Mouse (Mus musculus): ENCODE results near the gene Lrrc19.
"Not testable (repeated sequence)": the region's sequence is repeated elsewhere in the genome, so short reads cannot be mapped to it uniquely, and the experiment has no call there.

The Lrrc19 gene

DNA sequence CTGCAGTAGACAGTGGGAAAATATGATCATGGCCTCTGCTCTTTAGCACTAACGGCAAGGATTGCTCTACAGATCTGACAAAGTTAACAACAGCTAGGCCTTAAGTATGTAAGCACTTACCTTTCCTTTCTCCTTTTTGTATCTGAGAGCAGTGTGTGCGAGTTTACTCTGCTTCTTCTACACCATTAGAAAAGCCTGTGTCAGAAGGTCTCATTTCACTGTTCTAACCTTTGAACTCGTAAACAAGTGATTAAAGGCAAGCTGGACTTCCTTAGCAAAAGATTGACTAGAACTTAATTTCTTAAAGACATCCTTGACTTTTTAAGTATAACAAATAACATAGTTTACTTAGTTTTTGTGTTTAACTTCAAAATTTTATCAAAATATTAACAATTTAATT lies at the start of gene Lrrc19:
Gene Lrrc19 (minus strand): TSS at position 225 of the 400 bp plus-strand sequence.
- no peak for DNase-seq

DNA sequence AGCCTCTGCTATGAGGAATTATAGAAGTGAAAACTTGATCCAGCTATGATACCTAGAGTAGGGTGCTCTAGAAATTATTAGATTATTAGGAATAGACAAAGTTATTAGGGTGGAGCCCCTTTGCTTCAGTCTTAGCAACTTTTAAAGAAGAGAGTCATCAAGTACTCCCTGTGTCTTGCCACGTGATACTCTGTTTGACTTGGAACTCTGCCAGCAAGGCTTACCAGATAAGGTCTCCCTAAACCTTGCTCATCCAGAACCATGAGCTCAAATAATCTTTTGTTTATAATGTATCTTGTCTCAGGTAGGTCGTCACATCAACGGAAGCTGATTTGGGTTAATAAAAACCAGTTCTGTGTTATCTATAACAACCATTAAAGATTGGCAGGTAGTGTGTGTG lies 46.4 kb upstream of the Lrrc19 start:
- DNase-seq: no peak

DNA sequence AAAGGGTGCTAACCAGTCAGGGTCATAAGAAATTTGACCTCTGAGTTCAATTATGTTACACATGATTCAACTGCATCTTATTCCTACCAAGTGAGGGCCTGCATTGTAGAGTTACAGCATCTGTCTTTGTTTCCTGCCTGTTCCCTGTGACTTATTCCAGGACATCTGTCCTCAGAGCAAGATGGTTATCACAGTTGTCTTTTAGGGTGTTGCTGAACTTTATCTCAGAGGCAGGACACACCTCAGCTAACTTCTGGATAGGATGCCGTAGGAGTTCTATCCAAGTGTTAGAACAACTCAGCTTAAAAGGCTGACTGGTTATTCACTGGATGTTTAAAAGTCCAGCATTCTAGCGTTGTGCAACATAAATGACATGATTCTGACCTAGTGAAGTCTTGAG lies 42.2 kb upstream of the Lrrc19 start:
- no peak for DNase-seq

DNA sequence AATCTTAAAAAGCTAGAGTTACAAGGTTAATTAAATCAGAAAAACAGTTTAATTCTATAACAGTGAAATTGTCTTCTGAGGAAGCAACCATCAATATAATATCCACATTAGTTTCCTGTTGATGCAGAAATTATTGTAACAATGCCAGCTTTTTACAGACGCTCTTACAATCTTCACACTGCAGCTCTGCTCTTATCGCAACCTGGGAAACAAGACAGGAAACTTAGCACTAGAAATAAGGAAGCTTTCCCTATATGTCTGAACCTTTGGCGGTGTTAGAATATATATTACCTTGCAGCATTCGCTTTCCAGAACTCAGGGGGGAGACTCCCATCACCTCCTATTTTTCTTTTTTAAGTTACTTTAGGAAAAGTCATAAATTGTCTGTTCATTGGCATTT lies 41.1 kb upstream of the Lrrc19 start:
- no peak for DNase-seq

DNA sequence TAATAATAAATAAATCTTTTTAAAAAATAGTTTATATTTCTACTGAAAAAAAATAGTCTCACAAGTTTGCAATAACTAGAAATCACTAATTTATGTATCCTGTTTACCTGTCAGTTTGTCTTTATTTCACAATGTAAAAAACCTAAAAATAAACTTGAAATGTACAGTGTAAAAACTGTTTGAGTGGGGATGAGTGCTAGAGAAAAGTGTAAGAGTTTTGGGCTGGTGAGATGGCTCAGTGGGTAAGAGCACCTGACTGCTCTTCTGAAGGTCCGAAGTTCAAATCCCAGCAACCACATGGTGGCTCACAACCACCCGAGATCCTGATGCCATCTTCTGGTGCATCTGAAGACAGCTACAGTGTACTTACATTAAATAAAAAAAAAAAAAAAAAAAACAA lies 39.9 kb upstream of the Lrrc19 start:
- not testable (repeated sequence) for DNase-seq

DNA sequence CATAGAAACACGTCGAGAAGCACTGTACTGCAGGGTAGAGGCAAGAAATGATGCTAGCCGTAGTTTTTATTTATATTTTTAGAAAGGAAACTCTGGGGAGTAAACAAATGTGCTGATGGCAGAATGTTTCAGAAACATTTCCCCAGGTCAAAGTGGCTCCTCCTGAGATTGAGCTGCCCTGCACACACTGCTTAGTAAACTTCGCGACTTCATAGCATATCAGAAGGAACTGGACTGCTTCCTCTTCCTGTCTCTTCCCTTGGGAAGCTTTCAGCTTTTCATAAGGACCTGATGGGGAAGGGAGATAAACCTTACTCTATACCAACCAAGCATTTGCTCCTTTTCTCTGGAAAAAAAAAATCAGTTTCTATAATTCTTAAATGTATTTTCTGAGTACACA lies 33.4 kb upstream of the Lrrc19 start:
- no peak for DNase-seq

DNA sequence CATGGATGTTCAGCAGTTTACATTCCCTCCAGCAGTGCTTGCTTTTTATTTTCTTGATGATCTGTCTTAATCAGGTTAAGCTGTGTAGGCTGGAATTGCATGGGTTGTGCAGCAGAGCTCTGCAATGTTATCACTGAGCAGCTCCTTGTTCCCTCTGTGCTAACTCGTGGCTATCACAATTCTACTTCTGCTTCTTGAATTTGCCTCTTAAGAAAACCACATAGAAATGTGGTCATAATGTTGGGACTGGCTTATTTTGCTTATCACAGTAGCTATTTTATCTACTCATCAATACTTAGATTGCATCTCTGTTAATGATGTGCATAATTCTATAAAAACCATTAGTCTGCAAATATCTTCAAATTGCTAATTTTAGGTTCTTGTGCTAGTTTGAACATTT lies 32.1 kb upstream of the Lrrc19 start:
- DNase-seq: no peak

DNA sequence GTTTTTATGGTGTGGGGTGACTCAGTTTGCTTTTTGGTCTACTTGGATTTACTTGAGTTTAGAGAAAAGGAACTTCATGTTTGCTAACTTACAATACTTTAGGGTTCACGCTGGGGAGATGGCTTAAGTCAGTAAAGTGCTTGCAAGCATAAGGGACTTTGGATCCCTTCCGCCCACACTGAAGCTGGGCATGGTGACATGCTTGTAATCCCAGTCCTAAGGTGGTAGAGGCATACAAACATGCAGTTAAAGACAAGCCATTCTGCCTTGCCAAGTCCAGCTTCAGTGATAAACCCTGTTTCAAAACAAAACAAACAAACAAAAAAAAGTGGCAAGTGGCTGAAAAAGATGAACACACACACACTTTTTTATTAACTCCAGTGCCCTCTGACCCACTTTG lies 31.2 kb upstream of the Lrrc19 start:
- DNase-seq: no peak

DNA sequence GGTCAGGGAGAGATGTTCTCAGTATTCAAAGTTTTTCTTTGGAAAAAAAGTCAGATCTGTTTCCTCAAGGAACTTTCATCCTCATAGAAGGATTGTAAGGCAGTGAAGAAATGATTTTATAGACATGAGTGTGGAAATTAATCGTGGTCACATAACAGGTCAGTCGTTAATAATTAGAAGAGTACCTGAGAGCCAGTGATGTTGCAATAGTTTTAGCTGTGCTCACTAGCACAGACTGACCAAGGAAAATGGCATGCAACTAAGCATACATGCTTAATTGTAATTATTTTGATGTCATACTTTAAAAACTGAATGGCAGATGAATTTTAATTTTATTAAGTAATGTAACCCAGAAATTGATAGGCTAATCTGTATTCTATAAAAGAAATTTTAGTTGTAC lies 30.7 kb upstream of the Lrrc19 start:
- DNase-seq: no peak

DNA sequence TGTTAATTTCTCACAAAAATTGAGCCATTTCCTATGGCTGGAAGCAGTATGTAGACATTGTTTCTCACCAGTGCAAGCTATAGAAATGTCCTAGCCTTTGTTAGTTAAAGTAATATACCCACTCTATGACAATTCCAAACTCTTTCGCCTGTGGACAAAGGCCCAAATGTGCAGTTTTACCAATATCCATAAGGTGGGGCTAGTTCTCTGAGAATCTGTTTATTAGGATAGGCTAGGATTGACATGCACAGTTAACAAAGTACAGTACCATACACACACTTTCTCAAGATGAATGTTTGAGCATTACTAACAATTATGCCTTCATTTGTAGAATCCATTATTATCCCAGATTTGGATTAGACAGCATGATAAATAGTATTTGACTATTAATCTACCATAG lies 19.8 kb upstream of the Lrrc19 start:
- no peak for DNase-seq

DNA sequence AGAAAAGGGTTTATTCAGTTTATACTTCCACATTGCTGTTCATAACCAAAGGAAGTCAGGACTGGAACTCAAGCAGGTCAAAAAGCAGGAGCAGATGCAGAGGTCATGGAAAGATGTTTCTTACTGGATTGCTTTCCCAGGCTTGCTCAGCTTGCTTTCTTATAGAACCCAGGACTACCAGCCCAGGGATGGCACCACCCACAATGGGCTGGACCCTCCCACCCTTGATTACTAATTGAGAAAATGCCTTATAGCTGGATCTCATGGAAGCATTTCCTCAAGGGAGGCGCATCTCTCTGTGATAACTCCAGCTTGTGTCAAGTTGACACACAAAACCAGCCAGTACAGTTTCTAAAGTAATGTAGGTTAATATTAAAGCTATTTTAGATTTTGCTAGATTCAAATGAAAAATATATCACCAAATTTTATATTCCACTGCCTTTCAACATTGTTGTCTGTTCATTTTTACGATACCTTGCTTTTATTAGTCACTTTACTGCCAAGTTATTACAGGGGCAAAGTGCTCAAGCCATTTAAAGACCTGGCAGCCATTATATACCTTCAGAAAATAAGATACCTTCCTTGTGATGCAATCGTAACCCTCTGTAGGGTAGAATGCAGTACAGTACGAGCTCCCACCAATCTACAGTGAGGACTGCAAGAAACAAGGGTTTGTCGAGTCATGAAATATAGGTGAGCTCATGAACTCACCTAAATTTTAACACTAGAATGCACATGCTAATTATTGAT lies 657 bp upstream of the Lrrc19 start:
- DNase-seq: not testable (repeated sequence)

DNA sequence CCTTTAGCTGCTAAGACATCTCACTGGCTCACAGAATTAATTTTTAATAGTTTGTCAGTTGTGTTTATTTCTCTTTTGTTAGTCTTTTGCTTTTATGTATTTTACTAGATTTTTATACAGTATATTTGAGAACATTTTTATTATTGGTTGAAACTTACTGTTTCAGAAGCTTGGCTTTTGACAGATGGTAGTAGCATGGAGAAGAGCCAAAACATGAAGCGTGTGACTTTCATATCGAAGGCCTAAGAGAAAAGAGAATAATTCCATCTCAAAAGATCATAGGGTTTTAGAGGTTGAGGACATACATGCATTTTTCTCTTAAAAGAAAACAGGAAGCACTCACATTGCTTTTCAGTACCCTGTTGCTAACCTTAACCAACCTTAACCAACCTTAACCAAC lies 6.8 kb downstream of the Lrrc19 start:
- DNase-seq: no peak

DNA sequence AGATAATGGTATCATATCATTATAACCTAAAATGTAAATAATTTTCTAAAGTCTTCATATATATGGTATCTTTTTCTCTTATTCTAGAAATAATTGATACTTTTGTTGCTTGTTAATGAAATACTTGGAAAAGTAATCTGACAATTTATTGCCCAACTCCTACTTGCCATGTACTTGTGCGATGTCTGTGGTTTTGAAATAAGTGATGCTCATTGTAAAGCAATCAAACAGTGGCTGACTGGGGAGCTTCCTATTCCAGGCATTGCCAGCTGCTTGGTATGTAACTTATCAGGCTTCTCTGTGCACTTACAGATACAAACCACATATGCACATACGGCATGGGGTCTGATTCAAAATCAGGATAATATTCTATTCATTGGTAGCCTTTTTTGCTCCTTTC lies 29.9 kb downstream of the Lrrc19 start:
- no peak for DNase-seq

DNA sequence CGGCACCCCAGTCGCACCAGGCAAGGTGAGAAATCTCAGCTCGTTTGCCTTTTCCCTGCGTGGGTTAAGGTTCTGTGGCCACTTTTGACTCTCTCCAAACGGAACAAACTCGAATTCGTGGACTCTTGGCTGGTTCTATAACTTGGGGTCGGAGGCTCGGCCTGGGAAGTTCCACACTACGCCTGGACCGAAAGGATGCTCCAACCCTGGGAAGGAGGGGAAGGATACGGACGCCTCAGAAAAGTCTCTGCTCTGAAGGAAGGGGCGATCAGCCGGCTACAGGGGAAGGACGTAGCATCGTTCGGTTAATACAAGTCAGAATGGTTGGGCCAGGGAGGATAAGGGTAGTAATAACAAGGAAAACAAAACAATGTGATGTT lies 35.3 kb downstream of the Lrrc19 start:
- no peak for DNase-seq

DNA sequence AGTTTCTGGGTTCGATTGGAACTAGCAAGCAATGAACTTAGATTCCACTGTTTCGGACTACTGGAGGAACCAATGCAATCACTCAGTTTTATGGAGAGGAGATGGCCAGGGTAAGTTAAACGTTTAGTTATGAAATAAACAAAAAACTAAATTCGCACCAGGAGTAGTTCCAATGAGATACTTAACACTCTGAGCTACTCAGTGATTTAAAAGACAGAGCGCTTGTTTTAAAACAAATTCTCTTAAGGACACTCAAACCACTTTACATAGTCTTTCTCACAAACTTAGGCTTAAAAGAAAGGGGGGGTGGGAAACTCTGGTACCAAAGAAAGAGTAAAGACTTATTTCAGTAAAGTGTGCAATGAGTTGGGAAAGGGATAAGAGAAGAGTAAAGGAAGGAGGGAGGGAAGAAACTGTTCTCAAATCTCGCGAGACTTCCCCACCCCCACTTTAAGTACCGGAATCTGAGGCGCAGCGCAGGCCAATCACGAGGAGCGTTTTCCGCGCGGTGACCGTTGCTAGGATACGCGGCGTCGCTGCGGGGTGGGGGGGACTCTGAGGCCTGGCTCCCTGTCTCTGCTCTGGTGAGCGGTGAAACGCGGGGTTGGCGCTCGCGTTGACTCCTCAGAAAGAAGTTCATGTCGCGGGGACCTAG lies 35.8 kb downstream of the Lrrc19 start, which contains the start of gene Ift74:
Gene Ift74 (plus strand): TSS at position 520 of the 655 bp plus-strand sequence.
- peak; percentile 89 to 91 for DNase-seq

DNA sequence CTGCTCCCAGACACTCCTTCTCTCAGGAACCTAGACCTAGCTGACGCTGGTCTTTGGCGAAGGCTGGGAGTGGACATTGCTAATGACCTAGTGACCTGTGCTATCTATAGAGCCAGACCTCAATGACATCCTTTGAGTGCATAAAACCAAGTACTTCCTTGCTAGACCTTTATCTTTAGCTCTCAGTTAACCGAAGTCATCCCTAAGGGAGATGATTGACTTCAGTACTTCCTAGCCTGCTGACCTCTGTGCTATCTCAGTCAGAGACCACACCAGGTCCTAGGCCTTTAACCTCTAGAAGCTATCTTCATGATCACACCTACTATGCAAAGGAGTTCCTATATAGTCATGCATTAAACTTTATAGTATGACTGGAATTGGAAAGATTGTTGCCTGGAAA lies 39.6 kb downstream of the Lrrc19 start:
- no peak for DNase-seq

DNA sequence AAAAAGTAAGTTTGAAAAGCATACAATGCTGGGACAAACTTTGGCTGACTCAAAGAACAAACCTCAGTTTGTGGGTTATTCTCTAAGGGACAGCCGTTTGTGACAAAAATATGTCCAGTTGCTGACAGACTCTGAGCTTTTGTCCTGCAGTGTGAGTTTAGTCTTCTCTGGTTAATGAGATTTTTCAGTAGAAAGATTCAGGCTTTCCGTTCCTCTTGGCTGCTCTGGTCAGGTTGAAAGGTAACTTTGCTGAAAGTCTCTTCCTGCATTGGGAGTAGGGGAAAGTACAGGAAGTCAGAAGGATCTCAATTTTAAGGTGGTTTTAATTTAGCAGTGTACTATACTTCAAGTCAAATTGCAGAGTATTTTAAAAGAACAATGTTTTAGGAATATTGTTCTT lies 44.4 kb downstream of the Lrrc19 start:
- no peak for DNase-seq

DNA sequence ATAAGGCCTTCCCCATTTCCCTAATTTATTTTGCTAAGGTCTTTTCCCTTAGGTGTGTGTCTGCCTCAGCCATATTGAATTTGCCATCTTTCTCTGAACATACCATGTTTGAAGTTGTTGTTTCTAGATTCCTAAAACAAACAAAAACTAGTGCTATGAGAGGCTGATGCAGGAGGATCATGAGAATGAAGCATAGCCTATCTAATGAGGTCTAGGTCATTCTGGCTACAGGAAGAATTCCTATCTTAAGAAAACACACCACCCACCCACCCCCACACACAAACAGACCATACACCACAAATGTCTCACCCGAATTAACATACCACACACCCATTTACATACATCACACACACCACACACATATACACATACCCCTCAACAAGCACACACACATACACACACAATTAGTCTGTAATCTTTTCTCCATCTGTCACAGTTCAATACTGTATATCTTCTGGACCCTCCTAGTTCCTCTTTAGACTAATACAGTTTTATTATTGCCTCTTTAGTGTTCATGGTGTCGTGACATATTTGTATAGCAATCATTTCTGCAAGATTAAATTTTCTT lies 45.4 kb downstream of the Lrrc19 start:
- no peak for DNase-seq

DNA sequence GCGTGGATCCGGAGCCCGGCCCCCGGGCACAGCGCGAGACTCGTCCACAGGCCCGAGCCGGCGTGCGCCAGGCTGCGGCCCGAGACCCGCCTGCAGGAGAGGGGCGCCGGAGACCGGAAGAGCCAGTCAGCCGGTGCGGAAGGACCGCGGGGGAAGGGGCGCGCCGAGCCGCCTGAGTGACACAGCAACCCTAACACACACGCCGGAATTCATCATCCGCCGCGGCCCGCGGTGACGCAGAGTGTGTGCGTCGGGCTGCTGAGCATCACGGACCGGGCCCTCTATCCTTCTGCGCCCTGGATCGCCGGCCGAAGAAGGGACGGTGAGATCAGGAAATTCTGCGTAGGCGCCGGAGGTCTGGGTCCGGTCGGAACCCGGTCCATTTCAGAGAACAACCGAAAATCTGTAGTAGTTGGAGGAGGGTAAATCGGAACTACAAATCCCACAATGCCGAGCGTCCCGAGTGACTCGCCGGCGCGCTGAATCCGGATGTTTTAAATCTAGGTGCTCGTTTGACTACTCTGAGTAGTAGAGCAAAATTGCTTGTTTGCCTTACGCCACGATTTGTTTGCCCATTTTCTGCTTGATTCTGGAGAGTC lies 46.8 kb downstream of the Lrrc19 start, which contains the start of gene Plaa:
Gene Plaa (minus strand): TSS at position 214 of the 599 bp plus-strand sequence.
- DNase-seq: peak; percentile 89 to 91

DNA sequence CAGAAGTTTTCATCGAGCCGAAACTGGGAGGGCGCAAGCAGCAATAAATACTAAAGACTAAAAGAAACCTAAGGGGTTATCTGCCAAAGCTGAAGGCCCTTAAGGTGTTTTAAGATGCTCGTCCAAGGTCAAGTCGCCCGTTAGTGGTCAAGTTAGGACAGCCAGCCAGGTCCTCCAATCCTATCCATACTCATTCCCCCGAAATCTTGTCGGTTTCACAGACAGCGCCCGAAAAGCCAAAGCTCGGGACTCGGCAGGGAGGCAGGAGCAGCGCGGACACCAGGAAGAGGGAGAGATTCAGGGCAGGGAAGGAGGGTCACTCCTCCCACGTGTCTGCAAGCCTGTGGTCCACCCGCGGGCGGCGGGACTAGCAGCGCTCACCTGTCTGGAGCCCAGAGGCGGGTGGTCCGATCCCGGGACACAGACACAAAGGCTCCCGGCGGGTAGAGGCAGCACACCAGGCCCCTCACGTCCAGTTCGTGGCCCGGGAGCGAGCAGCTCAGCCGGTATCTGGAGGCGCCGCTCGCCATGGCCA lies 47.4 kb downstream of the Lrrc19 start:
- DNase-seq: no peak

DNA sequence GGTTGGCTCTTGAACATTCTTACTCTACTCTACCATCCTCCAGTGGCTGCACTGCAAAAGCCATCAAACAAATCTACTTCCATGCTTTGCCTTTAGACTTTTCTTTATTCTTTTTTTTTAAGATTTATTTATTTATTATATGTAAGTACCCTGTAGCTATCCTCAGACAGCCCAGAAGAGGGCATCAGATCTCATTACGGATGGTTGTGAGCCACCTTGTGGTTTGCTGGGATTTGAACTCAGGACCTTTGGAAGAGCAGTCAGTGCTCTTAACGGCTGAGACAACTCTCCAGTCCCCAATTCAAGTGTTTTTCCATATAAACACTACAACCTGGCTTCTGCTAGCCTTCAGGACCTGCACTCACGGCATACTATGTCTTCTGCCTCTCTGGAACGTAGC lies 48.5 kb downstream of the Lrrc19 start:
- DNase-seq: no peak

DNA sequence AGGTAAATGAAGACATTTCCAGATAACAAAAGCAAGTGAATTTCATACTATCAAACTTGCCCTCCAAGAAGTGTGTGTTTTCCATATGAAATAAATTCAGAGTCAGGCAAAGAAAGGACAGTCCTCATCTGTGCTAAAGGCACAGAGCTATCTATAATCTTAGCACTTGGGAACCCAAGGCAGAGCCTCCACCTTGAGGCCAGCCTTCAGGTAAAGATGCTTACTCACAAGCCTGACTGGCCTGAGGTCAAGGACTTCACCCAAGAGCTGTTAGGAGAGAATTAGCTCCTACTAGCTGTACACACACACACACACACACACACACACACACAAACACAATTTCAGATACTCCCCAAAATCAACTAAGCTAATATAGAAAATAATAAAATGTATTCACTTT lies 57.2 kb downstream of the Lrrc19 start:
- DNase-seq: no peak

DNA sequence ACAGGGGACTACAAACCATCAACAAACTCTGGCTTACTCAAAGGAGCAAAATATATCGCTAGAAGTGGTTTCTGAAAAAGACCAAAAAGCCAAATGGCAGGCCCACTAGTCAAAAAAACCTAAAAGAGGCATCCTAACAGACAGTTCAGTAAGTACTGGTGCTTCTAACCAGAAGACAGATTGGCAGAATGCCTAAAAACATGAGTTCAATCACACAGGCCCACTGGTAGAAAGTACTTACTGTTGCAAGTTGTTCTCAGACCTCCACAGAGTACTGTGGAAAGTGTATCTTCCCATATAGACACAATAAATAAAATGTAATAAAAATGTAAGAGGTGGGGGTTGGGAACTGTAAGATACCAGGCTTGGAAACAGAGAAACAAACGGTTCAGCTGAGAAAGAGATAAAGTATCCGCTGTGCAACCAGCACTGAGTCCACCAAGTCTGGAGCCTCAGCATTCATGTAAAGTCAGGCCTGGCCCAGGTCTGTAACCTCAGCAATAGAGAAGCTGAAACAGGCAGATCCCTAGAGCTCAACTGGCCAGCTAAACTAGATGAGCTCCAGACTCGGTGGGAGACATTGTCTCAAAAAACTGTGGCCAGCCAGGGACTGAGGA lies 58.1 kb downstream of the Lrrc19 start:
- no peak for DNase-seq

Data from thymus, postnatal 36 days (tissue).